Mouse (Mus musculus): ENCODE results near the gene Apmap.

Apmap gene

GRCm38 (mm10) chr2:150608087-150608799, at the start of gene Apmap:
TSS of gene Apmap (minus strand) at chr2:150608567.
- peak; percentile 97 for DNase-seq

- DNase-seq: no peak
Observed at GRCm38 (mm10) chr2:150656975-150657768, 48.8 kb upstream of the Apmap start.

GRCm38 (mm10) chr2:150656112-150656511, 47.7 kb upstream of the Apmap start:
- no peak for DNase-seq

- no peak for DNase-seq
Observed at GRCm38 (mm10) chr2:150655290-150655689, 46.9 kb upstream of the Apmap start.

- DNase-seq: no peak
Observed at GRCm38 (mm10) chr2:150654814-150655213, 46.4 kb upstream of the Apmap start.

GRCm38 (mm10) chr2:150651366-150651765, 43.0 kb upstream of the Apmap start:
- no peak for DNase-seq

- DNase-seq: no peak
Observed at GRCm38 (mm10) chr2:150650511-150651074, 42.2 kb upstream of the Apmap start.

GRCm38 (mm10) chr2:150648300-150648895, 40.0 kb upstream of the Apmap start:
- DNase-seq: no peak

GRCm38 (mm10) chr2:150647681-150648299, 39.4 kb upstream of the Apmap start:
- no peak for DNase-seq

- DNase-seq: no peak
Observed at GRCm38 (mm10) chr2:150646411-150647121, 38.2 kb upstream of the Apmap start.

- no peak for DNase-seq
Observed at GRCm38 (mm10) chr2:150645225-150645624, 36.9 kb upstream of the Apmap start.

GRCm38 (mm10) chr2:150643726-150644415, 35.5 kb upstream of the Apmap start:
- peak; percentile 88 for DNase-seq

- DNase-seq: no peak
Observed at GRCm38 (mm10) chr2:150643166-150643565, 34.8 kb upstream of the Apmap start.

- no peak for DNase-seq
Observed at GRCm38 (mm10) chr2:150638370-150638733, 30.0 kb upstream of the Apmap start.

GRCm38 (mm10) chr2:150637702-150638369, 29.5 kb upstream of the Apmap start:
- no peak for DNase-seq

- DNase-seq: no peak
Observed at GRCm38 (mm10) chr2:150635877-150636446, 27.6 kb upstream of the Apmap start.

- no peak for DNase-seq
Observed at GRCm38 (mm10) chr2:150629255-150629654, 20.9 kb upstream of the Apmap start.

GRCm38 (mm10) chr2:150627140-150627539, 18.8 kb upstream of the Apmap start:
- no peak for DNase-seq

- no peak for DNase-seq
Observed at GRCm38 (mm10) chr2:150624926-150625325, 16.6 kb upstream of the Apmap start.

GRCm38 (mm10) chr2:150623957-150624356, 15.6 kb upstream of the Apmap start:
- no peak for DNase-seq

- DNase-seq: no peak
Observed at GRCm38 (mm10) chr2:150621698-150622097, 13.3 kb upstream of the Apmap start.

Data from layer of hippocampus, adult 9-11 months (tissue).